27 mouse cellular contexts compared by ENCODE assay signal in genomic region chr13:93179522-93179921, GRCm38 (mm10). TPM values are rescaled to one million over a fixed set of nuclear protein-coding genes. Genes with fewer than 3 reads are reported as not detected.
DNase-seq lines count a peak whose midpoint lies in the region; ATAC-seq lines count a peak whose summit lies in the region.
"Had no signal": no experiment of that assay in that cellular context is flagged by ENCODE, and none has a peak within 500 bp of the region (broad histone marks: within the 10 kb centered on the region; RNA-seq: fewer than 3 reads in every experiment).

No protein-coding gene starts in this region.

- intact Hi-C loops in left cerebral cortex, postnatal 4 days (cut with DNase I) = no loop called here

- peaks cover 43% of the 10 kb centered on the region for H3K36me3 ChIP-seq in embryonic facial prominence, embryonic 14.5 days (ENCODE audit: control insufficient read depth, insufficient read depth, low read length)
- peaks cover 71% of the 10 kb centered on the region for H3K36me3 ChIP-seq in embryonic facial prominence, embryonic 10.5 days (replicated peaks)

- peak; percentile 7 for DNase-seq in embryonic facial prominence, embryonic 14.5 days (ENCODE audit: low spot score)
- DNase-seq in embryonic facial prominence, embryonic 10.5 days (ENCODE audit: low spot score) = no peak
- DNase-seq in 416B (ENCODE audit: low read depth) = peak; percentile 65
- DNase-seq in left cerebral cortex, postnatal 4 days = no peak
- no peak for DNase-seq in cerebellum, adult 8-10 months
- DNase-seq: adrenal gland, postnatal 14 days; B cell, adult 2 months; cerebellum, adult 11 months; cerebellum, adult 2 months; cerebellum, postnatal 10 days; cerebellum, postnatal 36 days; gastrocnemius, postnatal 10 days; gastrocnemius, postnatal 36 days; heart, adult 11 months had no signal

- no peaks in the 10 kb centered on the region for H3K4me1 ChIP-seq in embryonic facial prominence, embryonic 14.5 days (ENCODE audit: control insufficient read depth, insufficient read depth, low read length)
- H3K4me1 ChIP-seq in embryonic facial prominence, embryonic 10.5 days = no peaks in the 10 kb centered on the region
- H3K4me1 ChIP-seq: embryonic facial prominence, embryonic 12.5 days; forebrain, embryonic 10.5 days; forebrain, embryonic 13.5 days; hindbrain, embryonic 10.5 days; hindbrain, embryonic 13.5 days; intestine, embryonic 15.5 days had no signal

- no peak overlapping the region for H3K27ac ChIP-seq in embryonic facial prominence, embryonic 14.5 days (replicated peaks; ENCODE audit: low read depth, low read length)
- H3K27ac ChIP-seq in embryonic facial prominence, embryonic 10.5 days (replicated peaks) = no peak overlapping the region
- H3K27ac ChIP-seq: embryonic facial prominence, embryonic 12.5 days; forebrain, embryonic 10.5 days; forebrain, embryonic 13.5 days; hindbrain, embryonic 10.5 days; hindbrain, embryonic 13.5 days; intestine, embryonic 15.5 days had no signal

- H3K27me3 ChIP-seq in embryonic facial prominence, embryonic 14.5 days (replicated peaks; ENCODE audit: control insufficient read depth, insufficient read depth, low read length) = no peaks in the 10 kb centered on the region
- H3K27me3 ChIP-seq in embryonic facial prominence, embryonic 10.5 days (replicated peaks; ENCODE audit: low read depth, poor library complexity, severe bottlenecking) = no peaks in the 10 kb centered on the region
- H3K27me3 ChIP-seq: CH12.LX; embryonic facial prominence, embryonic 12.5 days; forebrain, embryonic 13.5 days; hindbrain, embryonic 13.5 days; intestine, embryonic 15.5 days; Patski had no signal

- no peak for ATAC-seq in embryonic facial prominence, embryonic 14.5 days (ENCODE audit: low read depth)
- ATAC-seq in megakaryocyte, adult 5-6 weeks (ENCODE audit: poor library complexity, severe bottlenecking) = peak; percentile 93
- ATAC-seq: forebrain, embryonic 13.5 days; hindbrain, embryonic 16.5 days; intestine, embryonic 15.5 days; Patski had no signal

- no peaks in the 10 kb centered on the region for H3K9me3 ChIP-seq in embryonic facial prominence, embryonic 14.5 days (ENCODE audit: control insufficient read depth, low read length)
- no peaks in the 10 kb centered on the region for H3K9me3 ChIP-seq in embryonic facial prominence, embryonic 10.5 days
- H3K9me3 ChIP-seq: embryonic facial prominence, embryonic 12.5 days; forebrain, embryonic 10.5 days; forebrain, embryonic 13.5 days; G1E; hindbrain, embryonic 10.5 days; hindbrain, embryonic 13.5 days; intestine, embryonic 15.5 days had no signal

- WGBS in embryonic facial prominence, embryonic 14.5 days = 81% methylated on average over 2 of the region's 2 CpGs
- WGBS in embryonic facial prominence, embryonic 10.5 days = 91% methylated on average over 2 of the region's 2 CpGs

- H3K4me3 ChIP-seq in embryonic facial prominence, embryonic 14.5 days (ENCODE audit: low read depth, low read length) = no peak overlapping the region
- H3K4me3 ChIP-seq in embryonic facial prominence, embryonic 10.5 days = no peak overlapping the region
- H3K4me3 ChIP-seq: embryonic facial prominence, embryonic 12.5 days; erythroblast, embryonic 14.5 days; forebrain, embryonic 10.5 days; forebrain, embryonic 13.5 days; hindbrain, embryonic 10.5 days; hindbrain, embryonic 13.5 days; intestine, embryonic 15.5 days had no signal

- H3K9ac ChIP-seq in embryonic facial prominence, embryonic 14.5 days (ENCODE audit: low read depth, low read length) = no peak overlapping the region
- H3K9ac ChIP-seq: embryonic facial prominence, embryonic 12.5 days; forebrain, embryonic 13.5 days; hindbrain, embryonic 13.5 days; intestine, embryonic 15.5 days had no signal

- H3K4me2 ChIP-seq in embryonic facial prominence, embryonic 14.5 days (ENCODE audit: low read depth, low read length) = no peak overlapping the region
- H3K4me2 ChIP-seq: embryonic facial prominence, embryonic 12.5 days; forebrain, embryonic 13.5 days; heart, embryonic 11.5 days; hindbrain, embryonic 13.5 days; intestine, embryonic 15.5 days had no signal

RNA-seq across cellular contexts. Expression of gene Tent2, which starts 12.7 kb away (rescaled TPM):
- polyA plus RNA-seq in embryonic facial prominence, embryonic 14.5 days (2014; fragmentation: Nextera tagmentation; extraction: Ambion mirVana) = 70.8 and 79.5 TPM in 2 replicates
- polyA plus RNA-seq in embryonic facial prominence, embryonic 10.5 days (2016; fragmentation: Nextera tagmentation; extraction: Ambion mirVana) = 70.9 and 71.3 TPM in 2 replicates
- 128 and 133 TPM in 2 replicates for total RNA-seq in megakaryocyte, adult 5-6 weeks (2015)
- 63.9 and 93.1 TPM in 2 replicates for total RNA-seq in megakaryocyte, adult 5-6 weeks (2017)
- total RNA-seq in left cerebral cortex, postnatal 4 days (2021) = 10 to 100 TPM; 36.5 to 41.0 TPM

RNA-seq across cellular contexts. Expression of gene Cmya5, which starts 35.0 kb away (rescaled TPM):
- 1.8 and 3.5 TPM in 2 replicates for polyA plus RNA-seq in embryonic facial prominence, embryonic 14.5 days (2014; fragmentation: Nextera tagmentation; extraction: Ambion mirVana)
- 0.01 and 0.04 TPM in 2 replicates for polyA plus RNA-seq in embryonic facial prominence, embryonic 10.5 days (2016; fragmentation: Nextera tagmentation; extraction: Ambion mirVana)
- total RNA-seq in megakaryocyte, adult 5-6 weeks (2015) = 0.07 and 0.11 TPM in 2 replicates
- 0.11 and 0.20 TPM in 2 replicates for total RNA-seq in megakaryocyte, adult 5-6 weeks (2017)
- under 1 TPM; 0.81 to 0.88 TPM for total RNA-seq in left cerebral cortex, postnatal 4 days (2021)
- polyA plus RNA-seq: erythroblast, embryonic 14.5 days; G1E; Patski had no signal

Comparison
In these comparisons a context has a peak if more than half of its experiments do, and no peak if none do; other contexts are left out.
1. DNase-seq: peak in embryonic facial prominence, embryonic 14.5 days (single experiment) and 416B (single experiment); none in embryonic facial prominence, embryonic 10.5 days (single experiment), left cerebral cortex, postnatal 4 days (single experiment) and cerebellum, adult 8-10 months (single experiment).